ENCODE assay signal across 7 mouse cellular contexts in genomic region chr10:77970481-77970880, GRCm38 (mm10). TPM values are rescaled to one million over a fixed set of nuclear protein-coding genes. Genes with fewer than 3 reads are reported as not detected.
DNase-seq lines count a peak whose midpoint lies in the region; ATAC-seq and TF ChIP-seq lines count a peak whose summit lies in the region.

Gene Trpm2 (minus strand): TSS chr10:77970563.

- 6% methylated on average over 6 of the region's 6 CpGs for WGBS in bone marrow, adult 2 months
- 80% methylated on average over 6 of the region's 6 CpGs for WGBS in hindbrain, embryonic 12.5 days
- 78% methylated on average over 6 of the region's 6 CpGs for WGBS in limb, embryonic 15.5 days
- 90% methylated on average over 6 of the region's 6 CpGs for WGBS in midbrain, postnatal 0 days

- H3K27me3 ChIP-seq in hindbrain, embryonic 12.5 days, result peaks cover 30% of the 10 kb centered on the region
- H3K27me3 ChIP-seq in limb, embryonic 15.5 days, result peaks cover 28% of the 10 kb centered on the region
- H3K27me3 ChIP-seq in midbrain, postnatal 0 days (ENCODE audit: insufficient read depth, low read length), result peaks cover 3% of the 10 kb centered on the region; the same call in 1 of the 2 replicates

- peak within 1 kb of the TSS; percentile 77 for H3K4me2 ChIP-seq in hindbrain, embryonic 12.5 days (replicated peaks)
- H3K4me2 ChIP-seq in limb, embryonic 15.5 days, result peak within 1 kb of the TSS; percentile 58
- H3K4me2 ChIP-seq in midbrain, postnatal 0 days (ENCODE audit: low read depth, low read length, poor library complexity, severe bottlenecking), result peak within 1 kb of the TSS; percentile 78

- DNase-seq in B cell, adult 2 months, result peak; percentile 27 to 28
- no peak for DNase-seq in midbrain, postnatal 0 days (ENCODE audit: low spot score)
- DNase-seq in c-Kit-positive CD71-positive TER-119-positive erythroid progenitor cells, embryonic 14.5 days (ENCODE audit: low spot score), result no peak
- no peak for DNase-seq in frontal cortex, postnatal 36 days (ENCODE audit: low spot score in 2 of 2)

- no peaks in the 10 kb centered on the region for H3K9me3 ChIP-seq in hindbrain, embryonic 12.5 days (replicated peaks)
- H3K9me3 ChIP-seq in limb, embryonic 15.5 days, result no peaks in the 10 kb centered on the region
- no peaks in the 10 kb centered on the region for H3K9me3 ChIP-seq in midbrain, postnatal 0 days (ENCODE audit: low read length)

- H3K4me1 ChIP-seq in bone marrow, adult 2 months (ENCODE audit: control insufficient read depth, insufficient read depth, low read length), result peaks cover 6% of the 10 kb centered on the region
- H3K4me1 ChIP-seq in hindbrain, embryonic 12.5 days, result peaks cover 10% of the 10 kb centered on the region; the same call in 1 of the 2 replicates
- peaks cover 14% of the 10 kb centered on the region for H3K4me1 ChIP-seq in limb, embryonic 15.5 days
- no peaks in the 10 kb centered on the region for H3K4me1 ChIP-seq in midbrain, postnatal 0 days (ENCODE audit: insufficient read depth, low read length)

- H3K27ac ChIP-seq in bone marrow, adult 2 months (ENCODE audit: control insufficient read depth, insufficient read depth, low read depth, low read length, poor library complexity), result peak within 1 kb of the TSS; percentile 84
- no peak within 1 kb of the TSS for H3K27ac ChIP-seq in hindbrain, embryonic 12.5 days
- H3K27ac ChIP-seq in limb, embryonic 15.5 days, result no peak within 1 kb of the TSS
- no peak within 1 kb of the TSS for H3K27ac ChIP-seq in midbrain, postnatal 0 days (ENCODE audit: low read depth, low read length)

- peak within 1 kb of the TSS; percentile 67 for H3K4me3 ChIP-seq in bone marrow, adult 2 months (replicated peaks; ENCODE audit: control insufficient read depth, low read depth, low read length)
- peak within 1 kb of the TSS; percentile 36 for H3K4me3 ChIP-seq in hindbrain, embryonic 12.5 days
- peak within 1 kb of the TSS; percentile 33 for H3K4me3 ChIP-seq in limb, embryonic 15.5 days
- peak within 1 kb of the TSS; percentile 42 for H3K4me3 ChIP-seq in midbrain, postnatal 0 days (ENCODE audit: low read depth, low read length)

- no peak for ATAC-seq in hindbrain, embryonic 12.5 days (ENCODE audit: low FRiP score)
- no peak for ATAC-seq in limb, embryonic 15.5 days (ENCODE audit: insufficient number of reproducible peaks, low FRiP score, low TSS enrichment, low read depth)
- ATAC-seq in midbrain, postnatal 0 days (ENCODE audit: low FRiP score), result no peak

- TF ChIP-seq CTCF in bone marrow, adult 2 months (IDR thresholded peaks at IDR 0.05; ENCODE audit: control insufficient read depth, insufficient read depth, low read length), result no peak
- TF ChIP-seq CTCF in midbrain, postnatal 0 days (IDR thresholded peaks at IDR 0.05), result no peak

- no peaks in the 10 kb centered on the region for H3K36me3 ChIP-seq in hindbrain, embryonic 12.5 days
- H3K36me3 ChIP-seq in limb, embryonic 15.5 days, result no peaks in the 10 kb centered on the region
- 0 out of 2 replicates have a peak, but pooled peaks cover 4% of the 10 kb centered on the region for H3K36me3 ChIP-seq in midbrain, postnatal 0 days (ENCODE audit: insufficient read depth, low read length)

- H3K9ac ChIP-seq in hindbrain, embryonic 12.5 days, result peak within 1 kb of the TSS; percentile 62
- H3K9ac ChIP-seq in limb, embryonic 15.5 days, result no peak within 1 kb of the TSS
- H3K9ac ChIP-seq in midbrain, postnatal 0 days (replicated peaks; ENCODE audit: low read length, poor library complexity, severe bottlenecking), result peak within 1 kb of the TSS; percentile 37

- no peak for TF ChIP-seq POLR2A in bone marrow, adult 2 months (IDR thresholded peaks at IDR 0.05; ENCODE audit: borderline replicate concordance, control insufficient read depth, low read depth, low read length)

RNA-seq across cellular contexts. Expression of gene Trpm2, which starts in this region (rescaled TPM):
- polyA plus RNA-seq in bone marrow, adult 2 months (2011; ENCODE audit: insufficient read depth, insufficient read length, low replicate concordance, missing spikeins), result 19.2 and 53.7 TPM in 2 replicates
- polyA plus RNA-seq in hindbrain, embryonic 12.5 days (2016; fragmentation: Nextera tagmentation; extraction: Ambion mirVana), result 1.3 and 1.4 TPM in 2 replicates
- polyA plus RNA-seq in limb, embryonic 15.5 days (2015; fragmentation: Nextera tagmentation; extraction: Ambion mirVana), result 0.50 and 0.51 TPM in 2 replicates
- total RNA-seq in midbrain, postnatal 0 days (2014; rRNA removed), result 7.3 and 12.5 TPM in 2 replicates
- 5.6 and 8.0 TPM in 2 replicates for polyA plus RNA-seq in midbrain, postnatal 0 days (2015; fragmentation: Nextera tagmentation; extraction: Ambion mirVana)

Comparison
In these comparisons a context has a peak if more than half of its experiments do, and no peak if none do; other contexts are left out.
1. DNase-seq: peak in B cell, adult 2 months (2 of 2); none in midbrain, postnatal 0 days (single experiment), c-Kit-positive CD71-positive TER-119-positive erythroid progenitor cells, embryonic 14.5 days (single experiment) and frontal cortex, postnatal 36 days (0 of 2).
2. Peak in every context shown above with its lines, with median percentiles within 50 percentile points of each other: H3K4me3 ChIP-seq and H3K4me2 ChIP-seq.